Mouse (Mus musculus) spleen, postnatal 14 days (tissue): ENCODE results near the gene Exoc4.

Experiments used
- DNase-seq, 2 experiments: peaks; one replicate each; pipeline ENCODE4 v3.0.0; 2021 to 2022; ENCODE audit warnings: low spot score in 2 of 2

Gene Exoc4

GRCm38 (mm10) chr6:33248894-33249758 is at the start of gene Exoc4:
TSS of gene Exoc4 (plus strand) at chr6:33249085.
- DNase-seq: peak; percentile 79 to 83

GRCm38 (mm10) chr6:33218780-33219179 is 30.1 kb upstream of the Exoc4 start:
- DNase-seq: no peak

GRCm38 (mm10) chr6:33226700-33227099 is 22.2 kb upstream of the Exoc4 start:
- DNase-seq: no peak

GRCm38 (mm10) chr6:33227371-33227770 is 21.5 kb upstream of the Exoc4 start:
- DNase-seq: no peak

GRCm38 (mm10) chr6:33241250-33241649 is 7.6 kb upstream of the Exoc4 start:
- no peak for DNase-seq

- DNase-seq: no peak
These were observed 4.3 kb upstream of the Exoc4 start for GRCm38 (mm10) chr6:33244546-33244945.

- DNase-seq: no peak
These were observed 1.7 kb upstream of the Exoc4 start for GRCm38 (mm10) chr6:33247146-33247545.

- DNase-seq: no peak
These were observed 1.1 kb upstream of the Exoc4 start for GRCm38 (mm10) chr6:33247576-33248355.

- DNase-seq: no peak
These were observed 7.8 kb downstream of the Exoc4 start for GRCm38 (mm10) chr6:33256638-33257037.

GRCm38 (mm10) chr6:33257076-33257789 is 8.3 kb downstream of the Exoc4 start:
- no peak for DNase-seq

GRCm38 (mm10) chr6:33259926-33260325 is 11.0 kb downstream of the Exoc4 start:
- no peak for DNase-seq

- DNase-seq: no peak
These were observed 12.7 kb downstream of the Exoc4 start for GRCm38 (mm10) chr6:33261606-33262005.

- DNase-seq: no peak
These were observed 15.1 kb downstream of the Exoc4 start for GRCm38 (mm10) chr6:33263950-33264349.

GRCm38 (mm10) chr6:33264388-33264787 is 15.5 kb downstream of the Exoc4 start:
- DNase-seq: no peak

GRCm38 (mm10) chr6:33267571-33267970 is 18.7 kb downstream of the Exoc4 start:
- no peak for DNase-seq

- DNase-seq: no peak
These were observed 34.6 kb downstream of the Exoc4 start for GRCm38 (mm10) chr6:33283523-33283922.

- DNase-seq: no peak
These were observed 35.1 kb downstream of the Exoc4 start for GRCm38 (mm10) chr6:33283936-33284335.

- DNase-seq: no peak
These were observed 37.5 kb downstream of the Exoc4 start for GRCm38 (mm10) chr6:33286376-33286775.

- DNase-seq: no peak
These were observed 45.7 kb downstream of the Exoc4 start for GRCm38 (mm10) chr6:33294626-33295025.

- DNase-seq: no peak
These were observed 48.7 kb downstream of the Exoc4 start for GRCm38 (mm10) chr6:33297566-33297965.

GRCm38 (mm10) chr6:33298768-33299167 is 49.9 kb downstream of the Exoc4 start:
- no peak for DNase-seq

- no peak for DNase-seq
These were observed 57.1 kb downstream of the Exoc4 start for GRCm38 (mm10) chr6:33305996-33306395.
